Mouse (Mus musculus): Measurements from ENCODE around the gene Tpp2.
"Not testable (repeated sequence)": the region's sequence is repeated elsewhere in the genome, so short reads cannot be mapped to it uniquely, and the experiment has no call there.

Tpp2 gene

GRCm38 (mm10) chr1:44004513-44004912 is 71.1 kb downstream of the Tpp2 start:
- no peak for DNase-seq (ENCODE audit: extremely low read depth, insufficient read length, low spot score)

GRCm38 (mm10) chr1:44015556-44015955 is 82.1 kb downstream of the Tpp2 start:
- no peak for DNase-seq (ENCODE audit: extremely low read depth, insufficient read length, low spot score)

- no peak for DNase-seq (ENCODE audit: extremely low read depth, insufficient read length, low spot score)
Observed at GRCm38 (mm10) chr1:44019934-44020333, 86.5 kb downstream of the Tpp2 start, which contains the start of gene Mettl21c. TSS of gene Mettl21c (minus strand) at chr1:44020034.

DNA sequence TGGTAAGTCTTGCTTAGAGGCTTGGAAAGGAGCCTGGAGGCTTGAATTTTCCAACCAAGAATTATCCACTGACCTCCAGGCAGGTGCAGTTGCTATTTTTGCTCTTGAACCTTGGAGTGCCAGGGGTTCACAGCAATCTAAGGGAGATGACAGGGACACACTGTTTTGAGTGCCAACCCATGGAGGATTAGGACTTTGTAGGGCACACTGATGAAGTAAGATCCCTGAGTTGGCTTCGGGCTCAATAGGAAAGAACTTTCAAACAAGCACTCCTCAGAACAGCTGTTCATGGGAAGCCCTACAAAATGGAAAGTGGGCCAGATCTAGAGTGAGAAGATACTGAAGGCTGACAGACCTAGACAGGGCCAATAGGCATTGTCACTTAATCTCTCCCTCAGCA is 89.2 kb downstream of the Tpp2 start:
- no peak for DNase-seq (ENCODE audit: extremely low read depth, insufficient read length, low spot score)

- DNase-seq (ENCODE audit: extremely low read depth, insufficient read length, low spot score), result no peak
Observed at GRCm38 (mm10) chr1:44027651-44028050, 94.2 kb downstream of the Tpp2 start.

GRCm38 (mm10) chr1:44032213-44032612 is 98.8 kb downstream of the Tpp2 start:
- no peak for DNase-seq (ENCODE audit: extremely low read depth, insufficient read length, low spot score)

- DNase-seq (ENCODE audit: extremely low read depth, insufficient read length, low spot score), result no peak
Observed at GRCm38 (mm10) chr1:44032948-44033347, 99.5 kb downstream of the Tpp2 start.

DNA sequence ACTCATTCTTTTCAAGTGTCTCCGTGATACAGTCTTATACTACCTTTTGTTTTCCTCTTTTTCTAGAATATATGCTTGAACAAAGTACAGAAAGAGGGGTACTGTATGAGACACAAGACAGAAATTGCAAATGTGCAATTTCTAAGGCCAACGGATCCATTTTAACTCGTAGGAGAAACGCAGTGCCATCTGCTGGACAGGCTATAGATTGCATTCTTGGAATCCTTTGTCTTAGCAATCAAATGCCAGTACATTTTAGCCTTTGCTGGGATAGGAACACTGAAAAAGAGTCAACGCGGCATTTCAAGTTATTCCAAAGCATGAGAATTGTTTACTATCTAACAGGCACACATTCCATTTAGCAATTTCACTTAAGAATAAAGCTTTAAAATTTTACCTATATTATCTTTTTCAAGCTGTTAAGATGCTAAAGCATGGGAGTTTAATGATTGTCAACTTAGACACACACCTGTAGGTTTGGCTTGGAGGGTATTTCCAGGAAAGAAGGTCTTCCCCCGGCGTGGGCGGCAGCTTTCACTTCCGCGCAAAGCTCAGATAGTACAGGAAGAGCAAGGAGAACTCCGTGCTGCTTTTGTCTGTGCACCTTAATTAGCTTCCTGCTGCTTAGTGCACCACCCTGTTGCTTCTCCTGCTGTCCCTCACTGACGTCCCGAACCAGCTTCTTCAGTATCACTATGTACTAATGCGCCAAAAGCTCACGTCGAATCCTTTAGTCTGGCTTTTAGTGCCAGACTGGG is 108.5 kb downstream of the Tpp2 start:
- DNase-seq (ENCODE audit: extremely low read depth, insufficient read length, low spot score), result no peak

GRCm38 (mm10) chr1:44042555-44042915 is 109.1 kb downstream of the Tpp2 start:
- DNase-seq (ENCODE audit: extremely low read depth, insufficient read length, low spot score), result no peak

- not testable (repeated sequence) for DNase-seq (ENCODE audit: extremely low read depth, insufficient read length, low spot score)
Observed at GRCm38 (mm10) chr1:44045689-44046088, 112.2 kb downstream of the Tpp2 start.

GRCm38 (mm10) chr1:44046556-44046955 is 113.1 kb downstream of the Tpp2 start:
- DNase-seq (ENCODE audit: extremely low read depth, insufficient read length, low spot score), result no peak

Measured in 3134 (cell line).